Mouse (Mus musculus) cortical plate, adult 2 months (tissue): ENCODE measurements around the gene Aff3.

ENCODE experiments used
- CTCF ChIP-seq: fragments of 200-500 bp; IDR thresholded peaks from 2 replicates; pipeline ENCODE4 v1.5.1; 2011; ENCODE audit warnings: mild to moderate bottlenecking, control low read depth, low read length; ENCODE audit not compliant: insufficient read depth; ENCODE audit errors: extremely low read depth
- POLR2A ChIP-seq: fragments of 200-500 bp; IDR thresholded peaks from 2 replicates; pipeline ENCODE4 v1.6.1; 2011; ENCODE audit warnings: mild to moderate bottlenecking, low read length, control low read depth; ENCODE audit not compliant: insufficient read depth; ENCODE audit errors: extremely low read depth

GRCm38 (mm10) chr1:38394493-38394892, 270.3 kb downstream of the Aff3 start:
- TF ChIP-seq POLR2A, result no peak
- no peak for TF ChIP-seq CTCF
